Mouse (Mus musculus) thymus, adult 18-20 months (tissue): Measurements from ENCODE around the gene Olfr1349.
"Not testable (repeated sequence)": the region's sequence is repeated elsewhere in the genome, so short reads cannot be mapped to it uniquely, and the experiment has no call there.

Experiments used
- DNase-seq, 2 experiments: peaks; one replicate each; pipeline ENCODE4 v3.0.0; 2022; ENCODE audit warnings: mixed read lengths in 2 of 2

Olfr1349 gene

GRCm38 (mm10) chr7:6522850-6523249 is at the start of gene Olfr1349:
TSS of gene Olfr1349 (minus strand) at chr7:6522950.
- DNase-seq, result no peak

- no peak for DNase-seq
These were observed 41.8 kb upstream of the Olfr1349 start, which contains the start of gene Olfr1350 for GRCm38 (mm10) chr7:6564541-6564940. TSS of gene Olfr1350 (plus strand) at chr7:6564841.

GRCm38 (mm10) chr7:6526141-6526540 is 3.4 kb upstream of the Olfr1349 start:
- no peak for DNase-seq

GRCm38 (mm10) chr7:6525001-6525400 is 2.3 kb upstream of the Olfr1349 start:
- no peak for DNase-seq

GRCm38 (mm10) chr7:6521666-6522065 is 1.1 kb downstream of the Olfr1349 start:
- DNase-seq, result no peak

- DNase-seq, result no peak
These were observed 14.1 kb downstream of the Olfr1349 start, which contains the start of gene Olfr1348 for GRCm38 (mm10) chr7:6508648-6509047. TSS of gene Olfr1348 (minus strand) at chr7:6508748.

GRCm38 (mm10) chr7:6499655-6500054 is 23.1 kb downstream of the Olfr1349 start, which contains the start of gene Olfr1347:
TSS of gene Olfr1347 (minus strand) at chr7:6499755.
- DNase-seq, result no peak

GRCm38 (mm10) chr7:6486841-6487240 is 35.9 kb downstream of the Olfr1349 start, which contains the start of gene Olfr5:
TSS of gene Olfr5 (minus strand) at chr7:6486941.
- no peak for DNase-seq

- not testable (repeated sequence) for DNase-seq
These were observed 45.1 kb downstream of the Olfr1349 start for GRCm38 (mm10) chr7:6477633-6478032.

GRCm38 (mm10) chr7:6466951-6467350 is 55.8 kb downstream of the Olfr1349 start, which contains the start of gene Olfr1346:
TSS of gene Olfr1346 (plus strand) at chr7:6467101.
- no peak for DNase-seq
